Mouse (Mus musculus) Patski (cell line): Measurements from ENCODE around the gene Alk. TPM values are rescaled to one million over a fixed set of nuclear protein-coding genes. Genes with fewer than 3 reads are reported as not detected.
A peak's percentile ranks its signal among the peaks of the same experiment; 100 is the strongest.

Experiments used
- ATAC-seq: fragments of 100-300 bp; one replicate; pipeline ENCODE4 v1.8.0; 2021
- CTCF ChIA-PET: fragments of 350-600 bp; sonication (Branson Sonifier 250); formaldehyde crosslinking; loops from one replicate; lab custom pipeline; 2022; ENCODE audit warnings: inconsistent platforms; lab: Charles Lee
- POLR2A ChIA-PET: fragments of 350-600 bp; sonication (Branson Sonifier 250); formaldehyde crosslinking; loops from one replicate; lab custom pipeline; 2022; ENCODE audit warnings: antibody characterized with exemption, inconsistent platforms; lab: Charles Lee
- DNase-seq: peaks from one replicate; pipeline ENCODE4 v3.0.0-alpha.2; 2011; ENCODE audit warnings: low read depth, low spot score
- H3K27me3 ChIP-seq: fragments of 371-371 bp; one replicate; pipeline ENCODE4 v1.5.1; 2021
- CTCF ChIP-seq: fragments of 100-300 bp; IDR thresholded peaks from one replicate; pipeline ENCODE4 v1.5.1; 2021
- in situ Hi-C: fragments of 300-500 bp; cut with MboI; formaldehyde crosslinking; loops from 3 replicates; pipeline ENCODE4 v1.11.1; 2018; ENCODE audit warnings: low pct_unique_long_range_greater_than_20kb, mixed read lengths
- polyA plus RNA-seq: library from polyadenylated mRNA; unstranded; gene quantifications from one replicate; pipeline ENCODE4 v1.2.3, GENCODE M21; 2021

Gene Alk
- polyA plus RNA-seq, 1 experiment from 2014 or later = 0.09 TPM

DNA sequence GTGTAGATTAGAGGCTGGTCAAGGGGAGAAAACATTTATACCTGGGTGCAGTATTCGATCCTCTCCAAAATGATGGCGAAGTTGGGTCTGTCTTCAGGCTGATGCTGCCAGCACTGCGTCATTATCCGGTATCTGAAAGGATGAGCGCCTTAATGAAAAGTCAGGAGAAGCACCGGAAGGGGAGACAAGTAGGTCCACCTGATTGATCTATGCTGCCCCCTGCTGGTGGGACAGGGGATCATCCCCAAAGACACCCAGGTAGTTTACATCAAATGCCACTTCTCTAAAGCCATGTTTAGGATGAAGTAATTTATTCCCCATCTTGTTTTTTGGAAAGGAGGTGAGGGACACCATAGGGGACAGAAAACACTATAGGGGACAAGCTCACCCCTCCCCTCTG, 730.4 kb downstream of the Alk start:
- ATAC-seq (no peak), DNase-seq (peak; percentile 10)
- ChIA-PET POLR2A (no interaction called here), CTCF (interaction anchor here (1.2 to 3.0 kb wide), 3 partner anchors 202 to 211 kb away, joined by 4 to 14 read pairs (median 10); no protein-coding TSS in a partner anchor)
- H3K27me3 ChIP-seq = peaks cover 6% of the 10 kb centered on the region
- peak; percentile 86 for TF ChIP-seq CTCF
- in situ Hi-C loops = loop anchor here (5.0 to 10.0 kb wide), 2 partner anchors 212 to 319 kb away; partner anchors contain the start of gene Spdya

DNA sequence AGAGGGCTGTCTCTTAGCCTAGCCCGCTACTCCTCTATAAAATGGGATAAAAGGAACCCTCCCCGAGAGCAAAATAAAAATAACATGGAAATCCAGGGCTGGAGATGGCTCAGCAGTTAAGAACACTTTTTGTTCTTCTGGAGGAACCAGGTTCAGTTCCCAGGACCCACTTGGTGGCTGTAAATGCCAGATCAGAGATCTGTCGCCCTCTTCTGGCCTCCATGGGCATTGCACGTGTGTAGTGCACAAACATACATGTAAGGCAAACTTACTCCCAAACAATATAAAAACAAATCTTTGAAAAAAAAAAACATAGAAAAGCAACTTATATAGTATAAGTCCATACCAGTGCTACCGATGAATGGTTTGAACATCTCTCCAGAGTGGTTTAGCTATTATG, 731.5 kb downstream of the Alk start:
- H3K27me3 ChIP-seq = peaks cover 6% of the 10 kb centered on the region
- peak; percentile 72 for TF ChIP-seq CTCF
- ChIA-PET CTCF (interaction anchor here (1.2 to 3.0 kb wide), 7 partner anchors 10 to 224 kb away, joined by 3 to 14 read pairs (median 4); no protein-coding TSS in a partner anchor), POLR2A (no interaction called here)
- ATAC-seq (no peak), DNase-seq (no peak)
- in situ Hi-C loops = loop anchor here (5.0 to 10.0 kb wide), 2 partner anchors 211 to 318 kb away; partner anchors contain the start of gene Spdya

DNA sequence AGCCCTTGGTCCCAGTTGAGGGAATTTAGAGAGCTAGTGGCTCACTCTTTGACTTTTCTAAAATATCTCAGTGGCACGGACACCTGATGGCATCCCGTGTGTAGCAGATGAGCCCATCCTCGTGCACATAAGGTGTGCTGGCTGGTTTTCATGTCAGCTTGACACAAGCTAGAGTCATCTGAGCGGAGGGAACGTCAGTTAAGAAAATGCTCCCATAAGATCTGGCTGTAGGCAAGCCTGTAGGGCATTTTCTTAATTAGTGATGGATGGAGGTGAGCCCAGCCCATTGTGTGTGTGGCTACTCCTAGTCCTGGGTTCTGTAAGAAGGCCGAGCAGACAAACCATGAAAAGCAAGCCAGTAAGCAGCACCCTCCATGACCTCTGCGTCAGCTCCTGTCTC, 732.4 kb downstream of the Alk start:
- CTCF ChIA-PET = interaction anchor here (1.4 to 3.0 kb wide), 6 partner anchors 9 to 209 kb away, joined by 3 to 14 read pairs (median 4); no protein-coding TSS in a partner anchor
- no peak for TF ChIP-seq CTCF
- DNase-seq = no peak

DNA sequence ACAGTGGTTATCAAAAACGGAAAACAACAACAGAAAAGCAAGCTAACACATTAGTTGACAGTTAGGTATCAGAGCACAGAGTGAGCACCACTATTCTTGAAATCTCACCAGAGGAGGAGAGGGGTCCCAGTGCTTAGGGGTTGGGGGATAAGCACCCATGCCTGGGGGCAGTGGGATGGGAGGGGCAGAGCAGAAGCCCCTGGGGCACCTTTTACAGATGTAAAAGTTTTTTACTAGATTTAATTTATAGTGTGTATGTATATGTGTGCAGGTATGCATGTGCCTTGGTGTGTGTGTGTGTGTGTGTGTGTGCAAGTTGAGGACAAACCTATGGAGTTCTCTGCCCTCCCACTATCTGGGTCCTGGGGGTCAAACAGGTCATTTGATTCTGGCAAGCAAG, 733.8 kb downstream of the Alk start:
- POLR2A ChIA-PET = no interaction called here
- in situ Hi-C loops = loop anchor here (5.0 to 10.0 kb wide), 2 partner anchors 208 to 316 kb away; partner anchors contain the start of gene Spdya
- CTCF ChIA-PET = interaction anchor here (1.6 kb wide), 1 partner anchor 135 kb away, joined by 3 read pairs; no protein-coding TSS in a partner anchor
- DNase-seq (no peak), ATAC-seq (no peak)
- H3K27me3 ChIP-seq = no peaks in the 10 kb centered on the region
- no peak for TF ChIP-seq CTCF

More for the DNA sequence above, 732.4 kb downstream of the Alk start:
- ATAC-seq = no peak
- in situ Hi-C loops = loop anchor here (5.0 to 10.0 kb wide), 2 partner anchors 210 to 317 kb away; partner anchors contain the start of gene Spdya
- peaks cover 6% of the 10 kb centered on the region for H3K27me3 ChIP-seq
- POLR2A ChIA-PET = no interaction called here

DNA sequence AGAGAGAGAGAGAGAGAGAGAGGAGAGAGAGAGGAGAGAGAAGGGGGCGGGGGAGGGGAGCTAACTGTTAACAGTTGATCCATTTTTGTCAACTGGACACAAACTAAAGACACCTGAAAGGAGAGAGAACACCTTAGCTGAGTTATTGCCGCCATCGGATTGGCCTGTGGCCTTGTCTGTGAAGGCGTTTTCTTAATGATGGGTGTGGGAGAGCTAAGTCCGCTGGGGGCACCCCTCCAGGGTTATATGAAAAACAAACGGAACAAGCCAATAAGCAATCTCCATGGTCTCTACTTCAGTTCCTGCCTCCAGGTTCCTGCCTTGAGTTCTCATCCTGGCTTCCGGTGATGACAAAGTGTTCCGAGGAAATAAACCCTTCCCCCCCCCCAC, 734.2 kb downstream of the Alk start:
- TF ChIP-seq CTCF = no peak

DNA sequence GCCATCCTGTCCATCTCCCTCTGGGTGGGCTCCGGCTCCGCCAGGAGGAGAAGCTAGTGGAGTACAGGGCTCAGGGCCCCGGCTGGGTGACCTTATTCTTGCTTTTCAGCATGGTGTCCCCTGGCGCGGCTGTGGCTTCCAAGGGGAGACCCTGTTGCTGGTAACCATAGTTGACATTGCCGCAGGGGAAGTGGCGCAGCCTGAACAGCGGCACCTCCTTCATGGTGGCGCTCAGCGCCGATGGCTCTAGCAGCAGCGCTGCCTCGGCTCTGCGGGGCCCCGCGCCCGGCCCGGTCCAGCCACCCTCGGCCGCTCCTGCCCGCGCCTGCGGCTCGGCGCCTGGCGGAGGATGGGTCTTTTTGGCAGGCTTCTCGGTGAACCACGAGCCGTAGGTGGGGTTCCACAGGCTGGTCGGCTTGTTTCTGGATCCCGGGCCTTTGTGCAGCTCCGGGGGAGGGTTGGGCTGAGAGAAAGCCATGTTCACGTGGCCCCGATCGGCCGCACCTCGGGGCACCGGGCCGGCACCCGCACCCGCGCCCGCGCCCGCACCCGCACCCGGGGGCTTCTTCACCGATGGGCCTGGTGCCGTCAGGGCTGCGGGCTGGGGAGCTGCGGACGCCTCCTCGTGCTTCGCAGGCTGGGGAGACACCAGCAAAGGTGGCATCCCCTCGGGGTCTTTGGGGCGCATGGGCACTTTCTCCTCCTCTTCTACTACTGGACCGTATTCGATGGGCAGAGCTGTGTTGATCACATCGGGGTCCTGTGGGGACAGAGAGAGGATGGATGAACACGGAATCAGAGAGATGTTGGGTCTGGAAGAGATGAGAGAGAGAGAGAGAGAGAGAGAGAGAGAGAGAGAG, 734.8 kb downstream of the Alk start:
- ATAC-seq = no peak
- DNase-seq = no peak
- TF ChIP-seq CTCF = no peak
- in situ Hi-C loops = loop anchor here (5.0 to 10.0 kb wide), 2 partner anchors 207 to 315 kb away; partner anchors contain the start of gene Spdya
- no peaks in the 10 kb centered on the region for H3K27me3 ChIP-seq
- ChIA-PET CTCF (no interaction called here), POLR2A (interaction anchor here (0.6 kb wide), 1 partner anchor 30 kb away, joined by 3 read pairs; no protein-coding TSS in a partner anchor)

More for the DNA sequence above, 734.2 kb downstream of the Alk start:
- no peaks in the 10 kb centered on the region for H3K27me3 ChIP-seq
- CTCF ChIA-PET = no interaction called here
- in situ Hi-C loops = loop anchor here (5.0 to 10.0 kb wide), 2 partner anchors 208 to 315 kb away; partner anchors contain the start of gene Spdya
- POLR2A ChIA-PET = interaction anchor here (0.6 kb wide), 1 partner anchor 30 kb away, joined by 3 read pairs; no protein-coding TSS in a partner anchor
- no peak for DNase-seq
- no peak for ATAC-seq

DNA sequence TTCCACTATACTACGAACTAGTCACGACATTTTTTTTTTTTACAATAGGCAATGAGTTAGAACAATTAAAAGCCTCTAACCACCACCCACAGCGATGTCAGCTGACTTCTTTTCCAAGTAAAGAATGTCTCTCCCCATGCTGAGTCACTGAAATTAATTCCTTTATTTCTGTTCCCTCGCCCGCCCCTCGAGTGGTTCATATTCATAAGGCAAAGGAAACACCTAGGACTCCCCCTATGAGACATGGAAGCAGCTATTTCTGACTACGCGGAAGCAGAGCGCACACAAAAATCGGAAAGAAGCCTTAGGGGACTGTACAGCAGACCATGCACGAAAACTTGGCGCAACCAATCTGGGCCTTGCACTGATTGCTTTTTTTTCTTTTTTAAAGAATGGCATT, 735.6 kb downstream of the Alk start:
- H3K27me3 ChIP-seq = no peaks in the 10 kb centered on the region
- ATAC-seq (no peak), DNase-seq (no peak)
- ChIA-PET POLR2A (no interaction called here), CTCF (no interaction called here)
- no peak for TF ChIP-seq CTCF
- in situ Hi-C loops = no loop called here

DNA sequence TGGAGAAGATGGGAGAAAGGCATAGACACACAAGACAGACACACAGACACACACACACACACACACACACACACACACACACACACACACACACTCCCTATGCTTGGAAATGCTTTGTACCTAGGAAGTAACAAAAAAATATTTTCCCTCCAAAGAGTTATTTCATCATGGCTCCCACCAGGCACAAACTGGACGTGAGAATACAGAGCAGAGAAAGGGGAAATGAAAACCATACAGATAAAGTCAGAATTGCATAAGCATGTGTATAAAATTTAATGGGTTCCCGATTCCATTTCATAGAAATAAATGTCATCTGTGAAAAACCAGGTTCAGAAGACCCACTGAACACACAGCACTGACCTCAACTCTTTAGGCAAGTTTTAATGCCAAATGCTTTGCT, 736.5 kb downstream of the Alk start:
- in situ Hi-C loops = no loop called here
- ChIA-PET POLR2A (no interaction called here), CTCF (no interaction called here)
- H3K27me3 ChIP-seq = no peaks in the 10 kb centered on the region
- no peak for TF ChIP-seq CTCF
- ATAC-seq (no peak), DNase-seq (no peak)

DNA sequence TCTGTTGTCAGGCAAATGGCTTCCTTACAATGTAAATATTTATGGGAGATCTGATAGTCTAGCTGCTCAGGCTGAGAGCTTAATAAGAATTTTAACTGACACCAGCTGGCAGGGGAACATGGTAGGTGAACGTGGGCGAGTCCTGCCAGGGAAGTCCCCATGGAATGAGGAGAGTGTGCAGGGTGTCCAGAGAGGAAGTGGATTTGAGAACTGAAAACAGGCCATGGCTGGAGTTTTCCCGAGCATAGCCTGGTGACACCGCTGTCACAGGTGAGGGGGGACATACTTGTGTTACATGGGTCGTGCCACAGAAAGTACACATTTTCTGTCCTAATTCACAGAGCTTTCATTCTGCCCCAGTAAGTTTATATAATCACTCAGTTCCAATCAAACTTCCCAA, 739.0 kb downstream of the Alk start:
- POLR2A ChIA-PET = no interaction called here
- no peak for DNase-seq
- CTCF ChIA-PET = interaction anchor here (1.0 to 1.9 kb wide), 2 partner anchors 10 to 202 kb away, joined by 3 to 6 read pairs; no protein-coding TSS in a partner anchor
- no peak for ATAC-seq
- no peak for TF ChIP-seq CTCF
- H3K27me3 ChIP-seq = no peaks in the 10 kb centered on the region
- in situ Hi-C loops = no loop called here

DNA sequence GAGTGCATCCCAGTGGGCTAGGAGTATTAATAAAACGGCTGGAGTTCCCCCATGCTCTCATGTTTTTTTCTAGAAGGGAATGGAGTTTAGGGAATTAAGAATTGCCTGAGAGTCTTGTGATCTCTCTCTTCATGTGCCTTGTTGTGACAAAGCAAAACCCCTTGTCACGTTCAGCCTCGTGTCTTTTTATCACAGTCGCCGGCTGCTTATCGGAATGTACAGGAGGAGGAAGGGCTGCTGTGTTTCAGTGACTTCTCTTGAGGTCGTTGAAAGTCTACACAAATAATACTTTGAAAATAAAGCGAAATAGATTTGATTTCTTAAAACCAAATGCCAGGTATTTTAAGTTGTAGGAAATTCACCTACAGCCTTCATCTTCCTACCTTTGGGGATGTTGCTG, 740.4 kb downstream of the Alk start:
- ATAC-seq = no peak
- POLR2A ChIA-PET = interaction anchor here (0.6 kb wide), 1 partner anchor 343 kb away, joined by 3 read pairs; no protein-coding TSS in a partner anchor
- no peak for DNase-seq
- in situ Hi-C loops = no loop called here
- no peak for TF ChIP-seq CTCF
- CTCF ChIA-PET = interaction anchor here (1.4 to 1.8 kb wide), 2 partner anchors 8 to 9 kb away, joined by 3 to 4 read pairs; no protein-coding TSS in a partner anchor
- no peaks in the 10 kb centered on the region for H3K27me3 ChIP-seq
